Comparison of ENCODE assay signal across 20 mouse cellular contexts in the genomic region with DNA sequence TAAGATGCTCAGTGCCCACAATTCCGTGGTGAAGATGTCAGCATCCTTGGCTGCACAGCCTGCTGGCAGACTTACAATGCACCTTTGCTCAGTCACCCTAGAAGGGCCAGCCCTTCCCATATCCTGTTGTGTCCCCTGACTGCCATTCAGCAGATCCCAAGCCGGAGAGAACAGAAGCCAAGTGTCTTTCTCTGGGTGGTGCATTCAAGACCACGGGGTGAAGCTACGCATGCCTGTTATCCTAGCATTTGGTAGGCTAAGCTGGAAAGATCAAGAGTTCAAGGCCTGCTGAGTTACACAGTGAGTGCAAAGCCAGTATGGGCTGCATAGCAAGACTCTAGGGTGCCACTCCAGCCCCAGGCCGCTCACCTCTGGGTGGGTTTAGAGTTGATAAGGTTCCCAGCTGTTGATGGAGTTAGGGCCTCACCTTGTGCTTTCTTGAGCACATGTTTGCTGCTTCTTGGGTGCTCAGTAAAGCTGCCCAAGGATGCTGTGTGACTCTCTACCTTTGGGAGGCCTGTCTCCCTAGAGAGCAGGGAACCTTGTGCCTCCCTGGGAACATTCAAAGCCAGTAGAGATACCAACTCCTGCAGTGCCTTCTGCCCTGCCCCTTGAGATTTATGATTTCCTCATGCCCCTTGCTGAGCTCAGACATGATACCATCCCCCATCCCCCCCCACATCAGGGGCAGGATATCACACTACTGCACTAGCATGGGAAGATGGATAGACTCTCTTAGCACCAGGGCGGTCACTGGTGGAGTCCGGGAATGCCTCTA.
DNase-seq lines count a peak whose midpoint lies in the region; ATAC-seq and TF ChIP-seq lines count a peak whose summit lies in the region.
"Had no signal": no experiment of that assay in that cellular context is flagged by ENCODE, and none has a peak within 500 bp of the region (broad histone marks: within the 10 kb centered on the region; RNA-seq: fewer than 3 reads in every experiment).

No protein-coding gene starts in this region.

- H3K27ac ChIP-seq in forebrain, embryonic 11.5 days (ENCODE audit: low read depth, low read length) = peak overlapping the region; percentile 46
- no peak overlapping the region for H3K27ac ChIP-seq in forebrain, embryonic 14.5 days (ENCODE audit: low read depth, low read length)
- peak overlapping the region; percentile 82 for H3K27ac ChIP-seq in intestine, postnatal 0 days (ENCODE audit: low read depth, low read length)
- H3K27ac ChIP-seq: embryonic facial prominence, embryonic 15.5 days; heart, embryonic 15.5 days; hindbrain, embryonic 12.5 days had no signal

- no peak for TF ChIP-seq CTCF in intestine, postnatal 0 days (IDR thresholded peaks at IDR 0.05; ENCODE audit: low read depth)

- no peak for ATAC-seq in forebrain, embryonic 11.5 days (replicated peaks; ENCODE audit: low FRiP score)
- ATAC-seq in forebrain, embryonic 14.5 days = no peak
- peak; percentile 68 for ATAC-seq in intestine, postnatal 0 days
- ATAC-seq in megakaryocyte-erythroid progenitor cell, adult 5-6 weeks (replicated peaks; ENCODE audit: low FRiP score, low TSS enrichment, poor library complexity, severe bottlenecking) = peak; percentile 11
- ATAC-seq: midbrain, embryonic 16.5 days had no signal

- no peaks in the 10 kb centered on the region for H3K27me3 ChIP-seq in forebrain, embryonic 11.5 days (ENCODE audit: control insufficient read depth, insufficient read depth, low read length)
- H3K27me3 ChIP-seq in forebrain, embryonic 14.5 days (replicated peaks; ENCODE audit: control insufficient read depth, insufficient read depth, low read length) = no peaks in the 10 kb centered on the region
- no peaks in the 10 kb centered on the region for H3K27me3 ChIP-seq in intestine, postnatal 0 days (replicated peaks; ENCODE audit: control insufficient read depth, insufficient read depth, low read length)
- H3K27me3 ChIP-seq: embryonic facial prominence, embryonic 15.5 days; heart, embryonic 15.5 days; hindbrain, embryonic 12.5 days had no signal

- no peaks in the 10 kb centered on the region for H3K9me3 ChIP-seq in forebrain, embryonic 11.5 days (ENCODE audit: control insufficient read depth, low read length)
- no peaks in the 10 kb centered on the region for H3K9me3 ChIP-seq in forebrain, embryonic 14.5 days (replicated peaks; ENCODE audit: control insufficient read depth, low read length)
- no peaks in the 10 kb centered on the region for H3K9me3 ChIP-seq in intestine, postnatal 0 days (ENCODE audit: control insufficient read depth)
- H3K9me3 ChIP-seq: embryonic facial prominence, embryonic 15.5 days; heart, embryonic 15.5 days; hindbrain, embryonic 12.5 days had no signal

- 88% methylated on average over 7 of the region's 7 CpGs for WGBS in forebrain, embryonic 11.5 days
- WGBS in forebrain, embryonic 14.5 days = 91% methylated on average over 7 of the region's 7 CpGs
- WGBS in intestine, postnatal 0 days = 59% methylated on average over 7 of the region's 7 CpGs

- H3K4me3 ChIP-seq in forebrain, embryonic 11.5 days (ENCODE audit: low read depth, low read length) = no peak overlapping the region
- H3K4me3 ChIP-seq in forebrain, embryonic 14.5 days (ENCODE audit: low read depth, low read length) = no peak overlapping the region
- no peak overlapping the region for H3K4me3 ChIP-seq in intestine, postnatal 0 days (ENCODE audit: low read depth, low read length)
- H3K4me3 ChIP-seq: embryonic facial prominence, embryonic 15.5 days; heart, embryonic 15.5 days; hindbrain, embryonic 12.5 days had no signal

- no peak for DNase-seq in forebrain, embryonic 11.5 days (ENCODE audit: low spot score)
- DNase-seq in forebrain, embryonic 14.5 days (ENCODE audit: low spot score) = no peak
- peak; percentile 69 for DNase-seq in ZHBTc4 (ENCODE audit: low read depth, low spot score)
- DNase-seq in spleen, postnatal 10 days (ENCODE audit: low spot score in 2 of 2) = no peak
- no peak for DNase-seq in frontal cortex, adult 2 months (ENCODE audit: extremely low spot score in 1 of 2, low spot score in 1 of 2)
- no peak for DNase-seq in layer of hippocampus, postnatal 25 days (ENCODE audit: extremely low spot score in 1 of 2, low spot score in 1 of 2)
- DNase-seq: adrenal gland, adult 8-10 months; cerebellum, adult 9-10 months; kidney, adult 18-20 months; kidney, postnatal 36 days; lung, adult 2 months; lung, postnatal 4 days; right cerebral cortex, postnatal 25 days; thymus, postnatal 36 days had no signal

- H3K9ac ChIP-seq in forebrain, embryonic 11.5 days (ENCODE audit: low read length) = no peak overlapping the region
- H3K9ac ChIP-seq in forebrain, embryonic 14.5 days (ENCODE audit: low read length) = no peak overlapping the region
- H3K9ac ChIP-seq in intestine, postnatal 0 days (ENCODE audit: low read depth, low read length) = no peak overlapping the region
- H3K9ac ChIP-seq: embryonic facial prominence, embryonic 15.5 days; heart, embryonic 15.5 days; hindbrain, embryonic 12.5 days had no signal

- no peaks in the 10 kb centered on the region for H3K4me1 ChIP-seq in forebrain, embryonic 11.5 days (replicated peaks; ENCODE audit: control insufficient read depth, insufficient read depth, low read length)
- H3K4me1 ChIP-seq in forebrain, embryonic 14.5 days (ENCODE audit: control insufficient read depth, insufficient read depth, low read length) = no peaks in the 10 kb centered on the region
- H3K4me1 ChIP-seq in intestine, postnatal 0 days (replicated peaks; ENCODE audit: control insufficient read depth, insufficient read depth, low read length) = no peaks in the 10 kb centered on the region; the same call in 1 of the 2 replicates

- H3K36me3 ChIP-seq in forebrain, embryonic 11.5 days (ENCODE audit: control insufficient read depth, insufficient read depth, low read length) = no peaks in the 10 kb centered on the region
- peaks cover 11% of the 10 kb centered on the region; the same call in 1 of the 2 replicates for H3K36me3 ChIP-seq in forebrain, embryonic 14.5 days (ENCODE audit: control insufficient read depth, insufficient read depth, low read length)
- H3K36me3 ChIP-seq in intestine, postnatal 0 days (ENCODE audit: control insufficient read depth, insufficient read depth) = no peaks in the 10 kb centered on the region
- H3K36me3 ChIP-seq: embryonic facial prominence, embryonic 15.5 days; heart, embryonic 15.5 days had no signal

- no peak overlapping the region for H3K4me2 ChIP-seq in forebrain, embryonic 11.5 days (ENCODE audit: low read depth, low read length, severe bottlenecking)
- H3K4me2 ChIP-seq in forebrain, embryonic 14.5 days (ENCODE audit: low read length) = no peak overlapping the region
- peak overlapping the region; percentile 38; the same call in 1 of the 2 replicates for H3K4me2 ChIP-seq in intestine, postnatal 0 days (replicated peaks; ENCODE audit: low read depth)
- H3K4me2 ChIP-seq: embryonic facial prominence, embryonic 15.5 days; heart, embryonic 15.5 days; hindbrain, embryonic 12.5 days had no signal

Comparison
In these comparisons a context has a peak if more than half of its experiments do, and no peak if none do; other contexts are left out.
1. ATAC-seq: peak in intestine, postnatal 0 days (single experiment) and megakaryocyte-erythroid progenitor cell, adult 5-6 weeks (single experiment); none in forebrain, embryonic 11.5 days (single experiment) and forebrain, embryonic 14.5 days (single experiment).